Mouse (Mus musculus): ENCODE measurements around the gene Tdrd6. TPM values are rescaled to one million over a fixed set of nuclear protein-coding genes. Genes with fewer than 3 reads are reported as not detected.

The Tdrd6 gene
- polyA plus RNA-seq, 1 experiment from 2014 or later, result 2.5 TPM

GRCm38 (mm10) chr17:43597742-43598141 lies 32.4 kb downstream of the Tdrd6 start:
- no peak overlapping the region for H3K4me3 ChIP-seq (ENCODE audit: low read depth, low read length)
- no peaks in the 10 kb centered on the region for H3K4me1 ChIP-seq (replicated peaks; ENCODE audit: control insufficient read depth, insufficient read depth, low read length)
- no peaks in the 10 kb centered on the region for H3K36me3 ChIP-seq (ENCODE audit: control insufficient read depth, insufficient read depth)
- WGBS, result 95% methylated on average over 2 of the region's 2 CpGs
- H3K27me3 ChIP-seq (replicated peaks; ENCODE audit: control insufficient read depth, insufficient read depth, low read length), result no peaks in the 10 kb centered on the region
- no peak overlapping the region for H3K9ac ChIP-seq (ENCODE audit: low read depth, low read length)
- no peak overlapping the region for H3K27ac ChIP-seq (ENCODE audit: low read depth, low read length)
- no peak for ATAC-seq
- peak; percentile 38 for TF ChIP-seq CTCF (IDR thresholded peaks at IDR 0.05; ENCODE audit: low read depth)
- H3K9me3 ChIP-seq (ENCODE audit: control insufficient read depth), result no peaks in the 10 kb centered on the region
- no peak overlapping the region for H3K4me2 ChIP-seq (replicated peaks; ENCODE audit: low read depth)

- no peak overlapping the region for H3K4me2 ChIP-seq (replicated peaks; ENCODE audit: low read depth)
- no peak overlapping the region for H3K9ac ChIP-seq (ENCODE audit: low read depth, low read length)
- H3K36me3 ChIP-seq (ENCODE audit: control insufficient read depth, insufficient read depth), result no peaks in the 10 kb centered on the region
- H3K4me3 ChIP-seq (ENCODE audit: low read depth, low read length), result no peak overlapping the region
- no peak overlapping the region for H3K27ac ChIP-seq (ENCODE audit: low read depth, low read length)
- no peaks in the 10 kb centered on the region for H3K4me1 ChIP-seq (replicated peaks; ENCODE audit: control insufficient read depth, insufficient read depth, low read length)
- TF ChIP-seq CTCF (IDR thresholded peaks at IDR 0.05; ENCODE audit: low read depth), result no peak
- 81% methylated on average over 21 of the region's 21 CpGs for WGBS
- no peak for ATAC-seq
- no peaks in the 10 kb centered on the region for H3K27me3 ChIP-seq (replicated peaks; ENCODE audit: control insufficient read depth, insufficient read depth, low read length)
- no peaks in the 10 kb centered on the region for H3K9me3 ChIP-seq (ENCODE audit: control insufficient read depth)
Measured at GRCm38 (mm10) chr17:43592296-43593291, 37.5 kb downstream of the Tdrd6 start.

- Histone ChIP-seq H3K27me3 (replicated peaks; ENCODE audit: control insufficient read depth, insufficient read depth, low read length) (no peaks in the 10 kb centered on the region), H3K9ac (ENCODE audit: low read depth, low read length) (no peak overlapping the region), H3K4me3 (ENCODE audit: low read depth, low read length) (no peak overlapping the region), H3K36me3 (ENCODE audit: control insufficient read depth, insufficient read depth) (no peaks in the 10 kb centered on the region), H3K9me3 (ENCODE audit: control insufficient read depth) (no peaks in the 10 kb centered on the region), H3K27ac (ENCODE audit: low read depth, low read length) (no peak overlapping the region), H3K4me1 (replicated peaks; ENCODE audit: control insufficient read depth, insufficient read depth, low read length) (no peaks in the 10 kb centered on the region), H3K4me2 (replicated peaks; ENCODE audit: low read depth) (no peak overlapping the region)
- WGBS, result 84% methylated on average over 5 of the region's 5 CpGs
- no peak for TF ChIP-seq CTCF (IDR thresholded peaks at IDR 0.05; ENCODE audit: low read depth)
- no peak for ATAC-seq
Measured at GRCm38 (mm10) chr17:43590531-43590930, 39.6 kb downstream of the Tdrd6 start.

GRCm38 (mm10) chr17:43589750-43590149 lies 40.3 kb downstream of the Tdrd6 start:
- Histone ChIP-seq H3K4me3 (ENCODE audit: low read depth, low read length) (no peak overlapping the region), H3K36me3 (ENCODE audit: control insufficient read depth, insufficient read depth) (no peaks in the 10 kb centered on the region), H3K4me2 (replicated peaks; ENCODE audit: low read depth) (no peak overlapping the region), H3K27ac (ENCODE audit: low read depth, low read length) (no peak overlapping the region), H3K27me3 (replicated peaks; ENCODE audit: control insufficient read depth, insufficient read depth, low read length) (no peaks in the 10 kb centered on the region), H3K4me1 (replicated peaks; ENCODE audit: control insufficient read depth, insufficient read depth, low read length) (no peaks in the 10 kb centered on the region), H3K9me3 (ENCODE audit: control insufficient read depth) (no peaks in the 10 kb centered on the region), H3K9ac (ENCODE audit: low read depth, low read length) (no peak overlapping the region)
- ATAC-seq, result no peak
- 74% methylated on average over 6 of the region's 6 CpGs for WGBS
- TF ChIP-seq CTCF (IDR thresholded peaks at IDR 0.05; ENCODE audit: low read depth), result no peak

GRCm38 (mm10) chr17:43587278-43587677 lies 42.8 kb downstream of the Tdrd6 start:
- H3K36me3 ChIP-seq (ENCODE audit: control insufficient read depth, insufficient read depth), result no peaks in the 10 kb centered on the region
- H3K9me3 ChIP-seq (ENCODE audit: control insufficient read depth), result no peaks in the 10 kb centered on the region
- WGBS, result 81% methylated on average over 2 of the region's 2 CpGs
- TF ChIP-seq CTCF (IDR thresholded peaks at IDR 0.05; ENCODE audit: low read depth), result no peak
- no peak for ATAC-seq
- no peak overlapping the region for H3K9ac ChIP-seq (ENCODE audit: low read depth, low read length)
- H3K4me2 ChIP-seq (replicated peaks; ENCODE audit: low read depth), result no peak overlapping the region
- H3K27ac ChIP-seq (ENCODE audit: low read depth, low read length), result no peak overlapping the region
- no peaks in the 10 kb centered on the region for H3K27me3 ChIP-seq (replicated peaks; ENCODE audit: control insufficient read depth, insufficient read depth, low read length)
- no peak overlapping the region for H3K4me3 ChIP-seq (ENCODE audit: low read depth, low read length)
- no peaks in the 10 kb centered on the region for H3K4me1 ChIP-seq (replicated peaks; ENCODE audit: control insufficient read depth, insufficient read depth, low read length)

- Histone ChIP-seq H3K4me1 (replicated peaks; ENCODE audit: control insufficient read depth, insufficient read depth, low read length) (peaks cover 6% of the 10 kb centered on the region), H3K27me3 (replicated peaks; ENCODE audit: control insufficient read depth, insufficient read depth, low read length) (no peaks in the 10 kb centered on the region), H3K4me2 (replicated peaks; ENCODE audit: low read depth) (no peak overlapping the region), H3K36me3 (ENCODE audit: control insufficient read depth, insufficient read depth) (no peaks in the 10 kb centered on the region), H3K4me3 (ENCODE audit: low read depth, low read length) (no peak overlapping the region), H3K9me3 (ENCODE audit: control insufficient read depth) (no peaks in the 10 kb centered on the region), H3K27ac (ENCODE audit: low read depth, low read length) (no peak overlapping the region), H3K9ac (ENCODE audit: low read depth, low read length) (no peak overlapping the region)
- no peak for TF ChIP-seq CTCF (IDR thresholded peaks at IDR 0.05; ENCODE audit: low read depth)
- 54% methylated on average over 7 of the region's 7 CpGs for WGBS
- no peak for ATAC-seq
Measured at GRCm38 (mm10) chr17:43584771-43585170, 45.3 kb downstream of the Tdrd6 start.
